Mouse (Mus musculus) cerebellum, adult 2 months (tissue): ENCODE measurements at regions not wholly inside any gene's neighbourhood (a gene's known extent, or its start where the extent isn't known, plus 50 kb on each side); places are given as distances from the start of the nearest gene placed in this dataset.

Experiments
- DNase-seq, 2 experiments: peaks; one replicate each; pipeline ENCODE4 v3.0.0; 2021
- H3K27ac ChIP-seq: fragments of 200-500 bp; 2 replicates; pipeline ENCODE4 v1.5.1; 2012; ENCODE audit warnings: low read length, control low read depth, inconsistent platforms; ENCODE audit not compliant: insufficient read depth
- H3K27me3 ChIP-seq: fragments of 200-500 bp; 2 replicates; pipeline ENCODE4 v1.6.1; 2012; ENCODE audit warnings: inconsistent platforms, mild to moderate bottlenecking, low read length, moderate library complexity; ENCODE audit not compliant: control insufficient read depth, insufficient read depth
- H3K4me1 ChIP-seq: fragments of 200-500 bp; 2 replicates; pipeline ENCODE4 v1.6.1; 2011; ENCODE audit warnings: low read length; ENCODE audit not compliant: control insufficient read depth, insufficient read depth
- H3K4me3 ChIP-seq: fragments of 200-500 bp; replicated peaks from 2 replicates; pipeline ENCODE3; 2011; ENCODE audit warnings: mild to moderate bottlenecking, low read depth, low read length, control low read depth; ENCODE audit not compliant: insufficient read depth
- CTCF ChIP-seq: fragments of 200-500 bp; IDR thresholded peaks from 2 replicates; pipeline ENCODE4 v1.5.1; 2011; ENCODE audit warnings: low read depth, mild to moderate bottlenecking, control low read depth, low read length, moderate library complexity, borderline replicate concordance; ENCODE audit not compliant: insufficient read depth
- POLR2A ChIP-seq: fragments of 200-500 bp; IDR thresholded peaks from 2 replicates; pipeline ENCODE4 v1.6.1; 2011; ENCODE audit warnings: low read length, control low read depth, borderline replicate concordance; ENCODE audit not compliant: insufficient read depth
- WGBS: fragments of 180-500 bp; shearing (Covaris S2); methylation state at CpG from one replicate; pipeline ENCODE4 v1.1.7; 2018; 5-methylcytosine and 5-hydroxymethylcytosine counted together

DNA sequence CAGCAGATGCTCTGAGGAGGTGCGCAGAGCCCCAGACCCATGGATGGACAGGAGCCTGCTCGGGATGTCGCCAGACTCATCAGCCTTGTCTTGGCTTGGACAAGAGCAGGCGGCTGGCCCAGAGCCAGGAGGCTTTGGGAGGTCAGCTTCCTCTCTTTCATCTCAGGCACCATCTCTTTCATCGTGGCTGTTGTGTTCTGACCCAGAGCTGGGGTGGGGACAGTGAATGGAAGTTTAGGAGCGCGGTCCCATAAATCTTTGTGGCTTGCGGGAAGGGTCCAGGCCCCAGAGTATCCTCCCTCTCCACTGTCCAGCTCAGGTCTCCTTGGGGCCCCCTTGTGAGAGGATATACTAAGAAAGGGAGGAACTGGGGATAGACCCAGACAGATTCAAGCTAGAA, 87.2 kb upstream of the Zbtb40 start:
- Histone ChIP-seq H3K4me1 (peaks cover 7% of the 10 kb centered on the region; the same call in 1 of the 2 replicates), H3K4me3 (no peak overlapping the region), H3K27me3 (no peaks in the 10 kb centered on the region), H3K27ac (no peak overlapping the region)
- peak; percentile 31 to 38 for DNase-seq
- no peak for TF ChIP-seq CTCF
- TF ChIP-seq POLR2A = no peak
- 40% methylated on average over 8 of the region's 8 CpGs for WGBS

DNA sequence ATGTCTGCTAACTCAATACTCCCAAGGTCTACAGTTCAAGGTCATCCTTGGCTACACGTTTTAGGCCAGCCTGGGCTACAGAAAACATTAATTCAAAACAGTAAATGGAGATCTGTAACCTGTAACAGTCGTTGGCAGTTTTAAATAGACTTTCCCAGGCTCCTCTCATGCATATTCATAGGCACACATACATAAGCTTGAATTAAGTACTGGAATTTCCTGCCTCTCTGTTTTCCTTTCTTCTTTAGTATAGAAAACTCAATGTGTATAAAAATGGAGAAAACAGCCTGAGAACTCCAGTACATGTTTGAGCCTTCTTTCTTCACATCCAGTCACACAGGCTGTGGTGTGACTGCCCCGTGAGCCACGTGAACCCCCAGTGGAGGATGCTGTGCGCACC, 86.0 kb upstream of the Zbtb40 start:
- Histone ChIP-seq H3K27ac (no peak overlapping the region), H3K4me1 (peaks cover 7% of the 10 kb centered on the region; the same call in 1 of the 2 replicates), H3K4me3 (no peak overlapping the region), H3K27me3 (no peaks in the 10 kb centered on the region)
- DNase-seq = no peak
- 84% methylated on average over 5 of the region's 5 CpGs for WGBS
- TF ChIP-seq POLR2A = no peak
- no peak for TF ChIP-seq CTCF

DNA sequence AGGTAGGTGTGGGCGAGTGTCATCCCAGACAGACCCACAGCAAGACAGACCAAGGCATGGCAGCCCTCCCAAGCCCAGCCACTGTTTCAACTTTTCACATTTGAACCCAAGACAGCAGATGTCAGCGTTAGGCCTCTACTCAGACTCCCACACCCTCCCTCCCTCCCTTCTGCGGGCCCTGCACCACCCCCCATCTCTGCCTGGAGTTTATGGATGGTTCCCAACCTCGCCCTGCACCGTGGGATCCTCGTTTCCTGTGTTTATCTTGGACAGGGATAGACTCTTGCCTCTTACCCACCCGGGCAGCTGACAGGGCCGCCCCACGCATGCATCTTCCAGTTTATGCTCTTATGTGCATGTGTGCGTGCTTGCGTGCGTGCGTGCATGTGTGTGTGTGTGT, 85.2 kb upstream of the Zbtb40 start:
- no peak overlapping the region for H3K4me3 ChIP-seq
- H3K27ac ChIP-seq = no peak overlapping the region
- no peaks in the 10 kb centered on the region for H3K27me3 ChIP-seq
- TF ChIP-seq CTCF (no peak), POLR2A (no peak)
- 63% methylated on average over 13 of the region's 13 CpGs for WGBS
- peaks cover 7% of the 10 kb centered on the region; the same call in 1 of the 2 replicates for H3K4me1 ChIP-seq
- no peak for DNase-seq

DNA sequence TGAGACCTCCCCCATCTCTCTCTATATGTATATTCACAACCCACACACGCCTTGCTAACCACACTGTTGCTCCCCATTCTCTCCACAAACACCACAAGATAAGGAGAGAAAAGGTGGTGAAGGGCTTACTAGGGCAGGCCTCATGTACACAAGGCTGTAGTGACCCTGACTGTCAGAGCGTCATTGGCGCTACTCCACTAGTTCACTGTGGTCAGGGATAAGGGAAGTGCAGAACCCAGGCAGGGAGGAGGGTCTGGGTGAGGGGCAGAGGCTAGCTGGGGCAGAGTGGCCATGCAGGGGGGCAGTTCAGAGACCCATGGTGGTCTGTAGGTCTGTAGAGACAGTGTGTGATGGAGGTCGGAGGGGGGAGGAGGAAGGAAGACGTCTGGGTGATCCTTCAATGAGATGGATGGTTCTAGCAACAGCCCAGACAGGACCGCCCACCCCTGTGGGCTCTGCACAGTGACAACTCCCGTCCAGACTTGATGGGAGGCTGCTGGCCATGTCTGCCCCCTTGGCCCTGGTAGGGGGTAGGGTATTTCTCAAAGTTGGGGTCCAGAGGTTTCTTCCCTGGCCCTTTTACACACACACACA, 82.1 kb upstream of the Zbtb40 start:
- H3K27me3 ChIP-seq = no peaks in the 10 kb centered on the region
- DNase-seq = no peak
- no peak for TF ChIP-seq POLR2A
- H3K27ac ChIP-seq = no peak overlapping the region
- H3K4me3 ChIP-seq = no peak overlapping the region
- WGBS = 87% methylated on average over 7 of the region's 7 CpGs
- peaks cover 2% of the 10 kb centered on the region; the same call in 1 of the 2 replicates for H3K4me1 ChIP-seq

DNA sequence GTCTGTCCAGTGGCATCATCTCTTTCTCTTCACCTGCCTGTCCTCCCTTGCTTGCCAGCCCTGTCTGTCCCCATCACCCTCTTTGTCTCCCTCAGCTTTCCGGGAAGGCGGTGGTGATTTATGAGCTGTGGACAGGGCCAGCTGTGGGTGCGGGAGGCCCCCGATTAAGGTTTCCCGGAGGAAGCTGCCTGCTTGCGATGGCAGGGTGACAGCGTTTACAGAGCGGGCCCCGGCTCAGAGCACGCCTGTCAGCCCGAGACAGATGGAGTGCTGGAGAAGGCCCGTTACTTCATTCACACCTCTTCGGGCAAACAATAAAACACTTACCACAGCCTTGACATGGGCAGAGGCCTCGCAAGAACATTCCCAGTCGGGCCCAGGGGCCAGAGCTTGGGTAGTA, 79.6 kb upstream of the Zbtb40 start:
- H3K4me3 ChIP-seq = no peak overlapping the region
- H3K27me3 ChIP-seq = no peaks in the 10 kb centered on the region
- no peak for TF ChIP-seq POLR2A
- no peak for TF ChIP-seq CTCF
- no peaks in the 10 kb centered on the region for H3K4me1 ChIP-seq
- WGBS = 50% methylated on average over 15 of the region's 15 CpGs
- DNase-seq = no peak
- H3K27ac ChIP-seq = no peak overlapping the region

DNA sequence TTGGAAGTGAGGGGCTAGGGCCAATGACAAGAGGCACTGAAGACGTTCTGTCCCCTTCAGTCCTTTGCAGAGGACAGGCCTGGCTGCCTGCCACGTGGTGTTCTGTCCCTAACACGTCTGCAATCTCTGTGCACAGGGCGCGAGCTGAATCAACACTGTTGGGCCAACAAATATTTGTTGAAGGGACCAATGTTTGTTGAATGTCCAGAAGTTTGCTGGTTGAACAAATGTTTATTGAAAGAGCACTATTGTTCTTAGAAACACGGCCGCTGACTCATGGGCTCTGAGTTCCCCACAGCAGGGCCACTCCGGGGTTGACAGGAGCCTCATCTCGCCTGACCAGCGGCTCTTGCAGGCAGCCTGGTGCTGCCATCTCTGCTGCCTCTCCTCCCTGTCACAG, 73.1 kb upstream of the Zbtb40 start:
- no peaks in the 10 kb centered on the region for H3K4me1 ChIP-seq
- H3K27ac ChIP-seq = no peak overlapping the region
- peak in 1 of 2 experiments; percentile 10 for DNase-seq
- 50% methylated on average over 10 of the region's 10 CpGs for WGBS
- H3K4me3 ChIP-seq = no peak overlapping the region
- no peaks in the 10 kb centered on the region for H3K27me3 ChIP-seq
- TF ChIP-seq POLR2A (no peak), CTCF (no peak)

DNA sequence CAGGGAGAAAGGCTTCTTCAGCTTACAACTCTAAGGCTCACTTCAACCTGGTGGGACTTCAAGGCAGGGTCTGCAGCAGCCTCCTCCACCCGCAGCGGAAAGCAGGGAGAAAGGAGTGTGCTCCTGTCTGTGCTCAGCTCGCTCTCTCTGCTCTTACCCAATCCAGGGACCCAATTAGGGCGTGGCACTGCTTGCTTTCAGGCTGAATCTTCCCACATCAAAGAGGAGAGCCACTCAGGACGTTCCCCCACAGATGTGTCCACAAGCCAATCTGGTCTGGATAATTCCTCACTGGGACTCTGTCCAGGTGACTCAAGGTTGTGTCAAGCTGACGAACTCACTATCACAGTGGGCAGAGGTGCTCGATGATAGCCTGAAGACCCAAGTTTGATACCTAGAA, 72.0 kb upstream of the Zbtb40 start:
- H3K27ac ChIP-seq = no peak overlapping the region
- WGBS = 77% methylated on average over 7 of the region's 7 CpGs

DNA sequence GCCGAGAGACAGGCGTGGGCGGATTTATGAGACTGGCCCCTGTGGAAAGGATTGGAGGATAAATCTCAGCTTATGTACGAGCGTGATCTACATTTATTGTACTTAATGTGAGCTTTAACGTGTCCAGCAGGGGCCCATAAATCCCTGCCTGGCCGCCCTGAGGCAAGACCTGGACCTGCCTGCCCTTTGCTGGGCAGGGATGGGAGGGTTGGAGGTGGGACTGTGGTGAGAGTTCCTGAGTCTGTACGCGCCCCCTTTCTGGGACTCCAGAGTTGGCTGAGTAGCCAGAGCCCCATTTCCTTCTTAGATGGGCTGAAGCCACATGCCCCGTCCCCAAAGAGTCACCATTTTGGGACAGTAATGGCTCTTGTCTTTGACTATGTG, 69.7 kb upstream of the Zbtb40 start:
- H3K27ac ChIP-seq = no peak overlapping the region
- no peaks in the 10 kb centered on the region for H3K27me3 ChIP-seq
- 39% methylated on average over 10 of the region's 10 CpGs for whole genome bisulfite sequencing
- no peaks in the 10 kb centered on the region for H3K4me1 ChIP-seq
- no peak overlapping the region for H3K4me3 ChIP-seq
- no peak for DNase-seq
- TF ChIP-seq CTCF (no peak), POLR2A (no peak)

More for the DNA sequence above, 72.0 kb upstream of the Zbtb40 start:
- no peak for TF ChIP-seq POLR2A
- Histone ChIP-seq H3K27me3 (no peaks in the 10 kb centered on the region), H3K4me3 (no peak overlapping the region), H3K4me1 (no peaks in the 10 kb centered on the region)
- DNase-seq = no peak
